Mouse (Mus musculus): ENCODE results near the gene Adssl1. TPM values are rescaled to one million over a fixed set of nuclear protein-coding genes. Genes with fewer than 3 reads are reported as not detected.

Gene Adssl1
- polyA plus RNA-seq, 1 experiment from 2014 or later: 13.4 TPM

DNA sequence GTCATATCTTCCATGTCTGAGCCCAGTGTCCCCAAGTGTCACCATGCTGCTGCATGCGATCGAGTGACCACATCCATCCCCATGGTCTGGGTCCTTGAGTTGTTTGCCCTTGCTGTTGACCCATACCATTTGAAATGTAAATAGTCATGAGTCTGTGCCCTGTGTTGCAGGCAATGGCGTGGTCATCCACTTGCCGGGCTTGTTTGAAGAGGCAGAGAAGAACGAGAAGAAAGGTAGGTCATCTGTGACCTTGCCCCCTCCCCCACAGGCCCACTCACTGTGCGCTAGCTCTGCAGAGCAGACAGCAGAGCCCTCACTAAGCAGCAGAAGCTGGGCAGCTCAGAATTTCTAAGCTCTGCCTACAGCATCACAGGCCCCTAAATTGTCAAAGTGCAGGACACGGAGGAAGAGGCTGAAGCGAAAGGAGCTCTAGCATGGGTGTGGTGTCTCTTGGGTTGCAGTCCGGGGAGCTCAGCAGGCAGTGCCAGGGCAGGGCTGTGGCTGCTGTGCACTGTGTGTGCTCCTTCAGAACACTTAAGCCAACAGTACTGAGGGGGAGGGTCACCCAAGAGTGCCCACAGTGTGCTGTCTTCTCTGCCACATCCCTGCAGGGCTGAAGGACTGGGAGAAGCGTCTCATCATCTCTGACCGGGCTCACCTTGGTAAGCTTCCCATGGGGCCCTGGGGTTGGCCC, 12.4 kb downstream of the Adssl1 start:
- Histone ChIP-seq H3K36me3 (ENCODE audit: insufficient read depth, low read length) (no peaks in the 10 kb centered on the region), H3K9me3 (replicated peaks; ENCODE audit: low read length) (no peaks in the 10 kb centered on the region)
- 64% methylated on average over 11 of the region's 11 CpGs for WGBS

DNA sequence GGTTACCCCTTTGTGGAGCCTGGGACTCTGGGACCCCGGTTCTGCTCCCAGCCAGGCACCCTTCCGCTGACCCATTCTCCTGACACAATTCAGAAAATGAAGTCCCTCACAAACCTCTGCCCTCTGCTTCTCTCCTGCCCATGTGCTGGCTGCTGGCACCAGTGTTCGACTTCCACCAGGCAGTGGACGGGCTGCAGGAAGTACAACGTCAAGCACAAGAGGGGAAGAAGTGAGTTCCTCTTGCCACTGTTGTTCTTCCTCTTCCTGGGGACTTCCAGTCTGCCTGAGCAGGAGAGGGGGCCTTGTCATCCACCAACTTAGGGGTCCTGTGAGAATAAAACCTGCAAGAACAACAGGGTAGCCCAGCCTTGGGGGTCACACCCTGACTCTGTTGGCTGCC, 13.1 kb downstream of the Adssl1 start:
- H3K9me3 ChIP-seq (replicated peaks; ENCODE audit: low read length): no peaks in the 10 kb centered on the region
- ATAC-seq (replicated peaks; ENCODE audit: low FRiP score, low read depth): no peak
- no peaks in the 10 kb centered on the region for H3K27me3 ChIP-seq (ENCODE audit: insufficient read depth, low read length)
- H3K27ac ChIP-seq: no peak overlapping the region
- 72% methylated on average over 5 of the region's 5 CpGs for WGBS
- TF ChIP-seq CTCF (IDR thresholded peaks at IDR 0.05; ENCODE audit: low read depth): no peak
- no peak overlapping the region for H3K4me3 ChIP-seq (replicated peaks; ENCODE audit: low read depth, low read length)
- H3K4me1 ChIP-seq (replicated peaks; ENCODE audit: insufficient read depth, low read length): peaks cover 14% of the 10 kb centered on the region
- no peak overlapping the region for H3K4me2 ChIP-seq (ENCODE audit: low read length)
- DNase-seq (ENCODE audit: low spot score): no peak
- H3K36me3 ChIP-seq (ENCODE audit: insufficient read depth, low read length): no peaks in the 10 kb centered on the region
- H3K9ac ChIP-seq (ENCODE audit: low read depth, low read length): no peak overlapping the region

More for the DNA sequence above, 12.4 kb downstream of the Adssl1 start:
- Histone ChIP-seq H3K4me1 (replicated peaks; ENCODE audit: insufficient read depth, low read length) (peaks cover 14% of the 10 kb centered on the region), H3K27me3 (ENCODE audit: insufficient read depth, low read length) (no peaks in the 10 kb centered on the region), H3K9ac (ENCODE audit: low read depth, low read length) (no peak overlapping the region), H3K27ac (no peak overlapping the region; the same call in 1 of the 2 replicates), H3K4me3 (replicated peaks; ENCODE audit: low read depth, low read length) (no peak overlapping the region), H3K4me2 (ENCODE audit: low read length) (no peak overlapping the region)
- no peak for ATAC-seq (replicated peaks; ENCODE audit: low FRiP score, low read depth)
- no peak for TF ChIP-seq CTCF (IDR thresholded peaks at IDR 0.05; ENCODE audit: low read depth)
- no peak for DNase-seq (ENCODE audit: low spot score)

DNA sequence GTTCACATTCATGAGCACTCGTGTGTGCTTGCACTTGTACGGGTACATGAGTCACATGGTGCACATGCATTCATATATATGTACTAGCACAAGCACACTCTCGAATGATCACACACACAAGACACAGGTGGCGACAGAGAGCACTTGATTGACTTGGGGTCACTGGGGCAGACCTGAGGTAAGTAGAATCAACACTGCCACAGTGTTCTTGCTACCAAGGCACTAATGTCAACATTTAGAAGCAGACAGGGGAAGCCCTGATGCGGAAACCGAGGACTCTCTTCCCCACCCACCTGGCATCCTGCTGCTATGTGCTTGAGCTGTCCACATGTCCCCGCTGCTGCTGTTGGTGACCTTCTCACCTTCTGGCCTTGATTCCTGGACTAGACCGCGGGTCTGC, 13.8 kb downstream of the Adssl1 start:
- Histone ChIP-seq H3K4me1 (replicated peaks; ENCODE audit: insufficient read depth, low read length) (peaks cover 14% of the 10 kb centered on the region), H3K9me3 (replicated peaks; ENCODE audit: low read length) (no peaks in the 10 kb centered on the region), H3K36me3 (ENCODE audit: insufficient read depth, low read length) (no peaks in the 10 kb centered on the region), H3K9ac (ENCODE audit: low read depth, low read length) (no peak overlapping the region), H3K27ac (no peak overlapping the region), H3K27me3 (ENCODE audit: insufficient read depth, low read length) (no peaks in the 10 kb centered on the region), H3K4me2 (ENCODE audit: low read length) (no peak overlapping the region), H3K4me3 (replicated peaks; ENCODE audit: low read depth, low read length) (no peak overlapping the region)
- DNase-seq (ENCODE audit: low spot score) (no peak), ATAC-seq (replicated peaks; ENCODE audit: low FRiP score, low read depth) (no peak)
- WGBS: 52% methylated on average over 9 of the region's 9 CpGs
- peak; percentile 25; the same call in 1 of the 2 replicates for TF ChIP-seq CTCF (IDR thresholded peaks at IDR 0.05; ENCODE audit: low read depth)

DNA sequence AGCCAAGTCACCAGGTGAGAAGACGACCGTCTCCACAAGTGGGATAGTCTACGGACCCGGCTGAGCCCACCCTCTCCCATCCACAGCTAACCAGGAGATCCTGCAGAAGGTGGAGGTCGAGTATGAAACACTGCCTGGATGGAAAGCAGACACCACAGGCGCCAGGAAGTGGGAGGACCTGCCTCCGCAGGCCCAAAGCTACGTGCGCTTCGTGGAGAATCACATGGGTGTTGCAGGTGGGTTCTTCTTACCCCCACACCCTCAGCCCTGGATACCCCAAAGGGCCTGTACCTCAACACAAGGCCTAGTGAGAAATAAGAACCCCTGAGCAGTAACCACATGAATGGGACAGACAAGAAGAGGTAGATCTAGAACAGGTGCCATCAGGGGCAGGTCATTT, 19.7 kb downstream of the Adssl1 start:
- WGBS: 83% methylated on average over 10 of the region's 10 CpGs
- no peak for ATAC-seq (replicated peaks; ENCODE audit: low FRiP score, low read depth)
- H3K27me3 ChIP-seq (ENCODE audit: insufficient read depth, low read length): no peaks in the 10 kb centered on the region

DNA sequence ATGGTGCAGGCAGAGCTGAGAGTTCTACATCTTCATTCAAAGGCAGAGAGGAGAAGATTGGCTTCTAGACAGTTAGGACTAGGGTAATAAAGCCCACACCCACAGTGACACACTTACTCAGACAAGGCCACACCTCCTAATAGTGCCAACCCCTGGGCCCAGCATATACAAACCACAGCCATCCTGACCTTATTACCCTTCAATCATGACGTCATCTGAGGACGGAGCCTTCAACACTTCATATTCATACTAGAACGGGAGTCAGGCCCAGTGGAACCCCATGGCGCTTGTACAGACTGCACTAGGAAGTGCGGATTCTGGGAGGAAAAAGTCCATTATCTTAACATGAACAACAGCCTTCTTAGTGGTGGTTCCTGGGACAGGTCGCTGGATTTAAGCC, 23.3 kb downstream of the Adssl1 start:
- no peak overlapping the region for H3K9ac ChIP-seq (ENCODE audit: low read depth, low read length)
- H3K27ac ChIP-seq: no peak overlapping the region
- no peak overlapping the region for H3K4me2 ChIP-seq (ENCODE audit: low read length)
- whole genome bisulfite sequencing: 89% methylated on average over 6 of the region's 6 CpGs
- no peak overlapping the region for H3K4me3 ChIP-seq (replicated peaks; ENCODE audit: low read depth, low read length)
- no peaks in the 10 kb centered on the region for H3K9me3 ChIP-seq (replicated peaks; ENCODE audit: low read length)
- no peaks in the 10 kb centered on the region; the same call in 1 of the 2 replicates for H3K4me1 ChIP-seq (replicated peaks; ENCODE audit: insufficient read depth, low read length)
- no peak for TF ChIP-seq CTCF (IDR thresholded peaks at IDR 0.05; ENCODE audit: low read depth)
- H3K27me3 ChIP-seq (ENCODE audit: insufficient read depth, low read length): no peaks in the 10 kb centered on the region
- ATAC-seq (replicated peaks; ENCODE audit: low FRiP score, low read depth) (no peak), DNase-seq (ENCODE audit: low spot score) (no peak)
- H3K36me3 ChIP-seq (ENCODE audit: insufficient read depth, low read length): no peaks in the 10 kb centered on the region

More for the DNA sequence above, 19.7 kb downstream of the Adssl1 start:
- Histone ChIP-seq H3K36me3 (ENCODE audit: insufficient read depth, low read length) (no peaks in the 10 kb centered on the region), H3K27ac (no peak overlapping the region), H3K4me3 (replicated peaks; ENCODE audit: low read depth, low read length) (no peak overlapping the region), H3K4me2 (ENCODE audit: low read length) (no peak overlapping the region), H3K4me1 (replicated peaks; ENCODE audit: insufficient read depth, low read length) (no peaks in the 10 kb centered on the region), H3K9me3 (replicated peaks; ENCODE audit: low read length) (no peaks in the 10 kb centered on the region), H3K9ac (ENCODE audit: low read depth, low read length) (no peak overlapping the region)
- DNase-seq (ENCODE audit: low spot score): no peak
- no peak for TF ChIP-seq CTCF (IDR thresholded peaks at IDR 0.05; ENCODE audit: low read depth)

DNA sequence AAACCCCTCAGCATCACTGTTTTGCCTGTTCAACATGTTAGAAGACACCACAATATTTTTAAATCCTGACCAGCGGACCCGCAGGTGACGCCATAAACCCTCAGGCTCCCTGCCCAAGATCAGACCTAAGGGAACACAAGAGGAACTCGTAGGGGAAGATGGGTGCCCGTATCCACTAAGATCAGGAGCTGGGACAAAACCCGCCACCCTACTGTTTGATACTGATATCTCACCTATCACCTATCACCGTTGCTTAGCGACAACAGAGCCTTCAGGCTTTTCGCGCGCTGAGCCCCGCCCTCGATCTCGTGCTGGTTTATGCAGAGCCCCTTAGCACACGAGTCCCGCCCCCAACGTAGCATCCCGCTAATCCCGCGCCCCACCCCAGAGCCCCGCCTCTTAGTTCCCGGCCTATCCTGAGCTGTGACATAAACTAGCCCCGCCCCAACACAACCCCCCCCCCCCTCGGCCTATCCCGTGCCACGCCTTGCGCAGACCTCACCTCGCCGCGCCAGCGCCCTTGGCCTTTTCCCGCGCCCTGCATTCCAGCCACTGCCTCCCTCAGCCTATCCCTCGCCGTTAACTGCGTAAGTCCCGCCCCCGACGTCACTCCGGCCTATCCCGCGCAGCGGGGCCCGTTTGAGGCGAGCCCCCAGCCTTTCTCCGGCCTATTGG, 24.5 kb downstream of the Adssl1 start, which contains the start of gene Siva1:
TSS of gene Siva1 (plus strand) at position 500 of the 675 bp plus-strand sequence.
- DNase-seq (ENCODE audit: low spot score) (peak; percentile 100), ATAC-seq (replicated peaks; ENCODE audit: low FRiP score, low read depth) (peak; percentile 97)
- Histone ChIP-seq H3K36me3 (ENCODE audit: insufficient read depth, low read length) (peaks cover 12% of the 10 kb centered on the region; the same call in 1 of the 2 replicates), H3K9me3 (replicated peaks; ENCODE audit: low read length) (no peaks in the 10 kb centered on the region), H3K9ac (ENCODE audit: low read depth, low read length) (peak within 1 kb of the TSS; percentile 81), H3K4me2 (ENCODE audit: low read length) (peak within 1 kb of the TSS; percentile 92), H3K27me3 (ENCODE audit: insufficient read depth, low read length) (no peaks in the 10 kb centered on the region), H3K27ac (peak within 1 kb of the TSS; percentile 90), H3K4me3 (replicated peaks; ENCODE audit: low read depth, low read length) (peak within 1 kb of the TSS; percentile 75), H3K4me1 (replicated peaks; ENCODE audit: insufficient read depth, low read length) (no peaks in the 10 kb centered on the region; the same call in 1 of the 2 replicates)
- 3% methylated on average over 45 of the region's 46 CpGs for WGBS
- no peak for TF ChIP-seq CTCF (IDR thresholded peaks at IDR 0.05; ENCODE audit: low read depth)

Data from kidney, postnatal 0 days (tissue).